Comparison of ENCODE assay signal across 18 mouse cellular contexts in genomic region chr7:63697921-63698320, GRCm38 (mm10).
DNase-seq lines count a peak whose midpoint lies in the region; ATAC-seq lines count a peak whose summit lies in the region.
"Had no signal": no experiment of that assay in that cellular context is flagged by ENCODE, and none has a peak within 500 bp of the region (broad histone marks: within the 10 kb centered on the region; RNA-seq: fewer than 3 reads in every experiment).

No protein-coding gene starts in this region.

- no peak overlapping the region for H3K4me3 ChIP-seq in hindbrain, embryonic 14.5 days (replicated peaks; ENCODE audit: low read length)
- H3K4me3 ChIP-seq in hindbrain, embryonic 12.5 days, result no peak overlapping the region
- H3K4me3 ChIP-seq: embryonic facial prominence, embryonic 13.5 days; heart, embryonic 10.5 days; limb, embryonic 13.5 days; midbrain, embryonic 12.5 days; myocyte had no signal

- 78% methylated on average over 4 of the region's 4 CpGs for WGBS in hindbrain, embryonic 14.5 days
- WGBS in hindbrain, embryonic 12.5 days, result 85% methylated on average over 4 of the region's 4 CpGs

- no peaks in the 10 kb centered on the region for H3K9me3 ChIP-seq in hindbrain, embryonic 14.5 days (ENCODE audit: control insufficient read depth, low read length)
- no peaks in the 10 kb centered on the region for H3K9me3 ChIP-seq in hindbrain, embryonic 12.5 days (replicated peaks)
- H3K9me3 ChIP-seq: embryonic facial prominence, embryonic 13.5 days; heart, embryonic 10.5 days; limb, embryonic 13.5 days; midbrain, embryonic 12.5 days had no signal

- H3K9ac ChIP-seq in hindbrain, embryonic 14.5 days, result no peak overlapping the region
- H3K9ac ChIP-seq in hindbrain, embryonic 12.5 days, result no peak overlapping the region
- H3K9ac ChIP-seq: embryonic facial prominence, embryonic 13.5 days; limb, embryonic 13.5 days; midbrain, embryonic 12.5 days had no signal

- H3K27me3 ChIP-seq in hindbrain, embryonic 14.5 days (ENCODE audit: control insufficient read depth, insufficient read depth, low read length), result no peaks in the 10 kb centered on the region
- no peaks in the 10 kb centered on the region for H3K27me3 ChIP-seq in hindbrain, embryonic 12.5 days
- H3K27me3 ChIP-seq: embryonic facial prominence, embryonic 13.5 days; limb, embryonic 13.5 days; midbrain, embryonic 12.5 days had no signal

- DNase-seq in adrenal gland, postnatal 10 days, result peak; percentile 13
- no peak for DNase-seq in adrenal gland, adult 8-10 months
- peak; percentile 14 for DNase-seq in hindbrain, embryonic 14.5 days (ENCODE audit: low spot score)
- DNase-seq in ZHBTc4 (ENCODE audit: low read depth, low spot score) (peak; percentile 53), adipocyte (ENCODE audit: low spot score) (no peak)
- peak; percentile 45 for DNase-seq in cerebellum, adult 9-11 months
- no peak for DNase-seq in lung, postnatal 4 days
- DNase-seq: gastrocnemius, postnatal 25 days; heart, postnatal 14 days; kidney, adult 9 months; thymus, postnatal 4 days had no signal

- no peak overlapping the region for H3K27ac ChIP-seq in hindbrain, embryonic 14.5 days
- no peak overlapping the region for H3K27ac ChIP-seq in hindbrain, embryonic 12.5 days
- H3K27ac ChIP-seq: embryonic facial prominence, embryonic 13.5 days; heart, embryonic 10.5 days; limb, embryonic 13.5 days; macrophage; midbrain, embryonic 12.5 days had no signal

- H3K36me3 ChIP-seq in hindbrain, embryonic 14.5 days (replicated peaks; ENCODE audit: control insufficient read depth, insufficient read depth), result no peaks in the 10 kb centered on the region
- no peaks in the 10 kb centered on the region for H3K36me3 ChIP-seq in hindbrain, embryonic 12.5 days
- H3K36me3 ChIP-seq: embryonic facial prominence, embryonic 13.5 days; heart, embryonic 10.5 days; limb, embryonic 13.5 days; midbrain, embryonic 12.5 days had no signal

- no peak overlapping the region for H3K4me2 ChIP-seq in hindbrain, embryonic 14.5 days (replicated peaks)
- H3K4me2 ChIP-seq in hindbrain, embryonic 12.5 days (replicated peaks), result no peak overlapping the region
- H3K4me2 ChIP-seq: embryonic facial prominence, embryonic 13.5 days; limb, embryonic 13.5 days; midbrain, embryonic 12.5 days had no signal

- no peaks in the 10 kb centered on the region for H3K4me1 ChIP-seq in hindbrain, embryonic 14.5 days (replicated peaks; ENCODE audit: control insufficient read depth, insufficient read depth, low read length)
- H3K4me1 ChIP-seq in hindbrain, embryonic 12.5 days, result no peaks in the 10 kb centered on the region
- H3K4me1 ChIP-seq: embryonic facial prominence, embryonic 13.5 days; heart, embryonic 10.5 days; limb, embryonic 13.5 days; midbrain, embryonic 12.5 days had no signal

- no peak for ATAC-seq in hindbrain, embryonic 14.5 days (ENCODE audit: low FRiP score)
- ATAC-seq in hindbrain, embryonic 12.5 days (ENCODE audit: low FRiP score), result no peak

Comparison
In these comparisons a context has a peak if more than half of its experiments do, and no peak if none do; other contexts are left out.
1. DNase-seq: peak in adrenal gland, postnatal 10 days (single experiment), hindbrain, embryonic 14.5 days (single experiment), ZHBTc4 (single experiment) and cerebellum, adult 9-11 months (single experiment); none in adrenal gland, adult 8-10 months (single experiment), adipocyte (single experiment) and lung, postnatal 4 days (0 of 2).